Mouse (Mus musculus): ENCODE results near the gene Med20. TPM values are rescaled to one million over a fixed set of nuclear protein-coding genes. Genes with fewer than 3 reads are reported as not detected.

The Med20 gene
- polyA plus RNA-seq, 1 experiment, result 20.6 TPM

DNA sequence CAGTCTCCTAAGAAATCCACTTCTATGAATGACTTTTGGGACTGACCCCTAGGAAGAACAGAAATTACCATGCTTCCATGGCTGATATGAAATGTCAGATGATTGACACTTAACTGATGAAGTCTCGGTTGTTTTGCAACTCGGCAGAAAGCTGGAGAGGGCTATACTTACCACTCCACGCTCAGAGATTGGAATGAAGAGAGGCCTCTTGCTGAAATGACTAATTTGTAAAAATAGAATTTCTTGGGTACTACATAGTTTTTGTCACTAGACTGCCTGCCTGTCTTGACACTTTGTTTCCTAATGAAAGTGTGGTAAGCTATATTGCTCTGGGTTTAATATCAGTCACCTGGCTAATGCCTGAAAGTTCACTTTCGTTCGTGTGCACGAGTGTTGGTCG lies 53.1 kb downstream of the Med20 start:
- H3K27ac ChIP-seq (ENCODE audit: insufficient read depth, low read length), result no peak overlapping the region
- DNase-seq (ENCODE audit: low read depth in 1 of 2, low spot score in 2 of 2), result no peak
- no peak overlapping the region for H3K4me3 ChIP-seq (ENCODE audit: extremely low read depth, insufficient read depth, insufficient read length)
- no peaks in the 10 kb centered on the region for H3K27me3 ChIP-seq (ENCODE audit: control insufficient read depth, insufficient read depth, low read length)
- TF ChIP-seq CTCF (IDR thresholded peaks at IDR 0.05; ENCODE audit: extremely low read depth, insufficient read depth, insufficient read length, insufficient replicate concordance) (no peak), POLR2A (IDR thresholded peaks at IDR 0.05; ENCODE audit: low read depth, low read length) (no peak)
- no peaks in the 10 kb centered on the region for H3K4me1 ChIP-seq (ENCODE audit: control insufficient read depth, insufficient read depth, insufficient read length)
- WGBS, result 89% methylated on average over 7 of the region's 7 CpGs
- no peaks in the 10 kb centered on the region for H3K36me3 ChIP-seq (ENCODE audit: control insufficient read depth, insufficient read depth, low read length)

DNA sequence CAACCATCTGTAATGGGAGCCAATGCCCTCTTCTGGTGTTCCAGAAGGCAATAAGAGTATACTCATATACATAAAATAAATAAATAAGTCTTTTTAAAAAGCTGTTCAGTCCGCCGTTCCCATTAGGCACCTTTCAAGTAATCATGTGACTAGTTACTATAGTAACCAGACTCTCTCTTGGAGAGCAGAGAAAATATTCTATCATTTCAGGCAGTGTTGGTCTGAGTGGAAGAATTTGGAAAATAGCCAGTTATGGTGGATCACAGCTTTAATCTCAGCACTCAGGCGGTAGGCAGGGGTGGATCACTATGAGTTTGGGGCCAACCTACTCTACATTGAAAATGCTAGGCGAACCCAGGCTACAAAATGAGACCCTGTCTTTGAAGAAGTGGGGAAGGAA lies 57.8 kb downstream of the Med20 start:
- Histone ChIP-seq H3K36me3 (ENCODE audit: control insufficient read depth, insufficient read depth, low read length) (no peaks in the 10 kb centered on the region), H3K27me3 (ENCODE audit: control insufficient read depth, insufficient read depth, low read length) (no peaks in the 10 kb centered on the region; the same call in 1 of the 2 replicates), H3K4me1 (ENCODE audit: control insufficient read depth, insufficient read depth, insufficient read length) (peaks cover 3% of the 10 kb centered on the region; the same call in 1 of the 2 replicates), H3K4me3 (ENCODE audit: extremely low read depth, insufficient read depth, insufficient read length) (no peak overlapping the region), H3K27ac (ENCODE audit: insufficient read depth, low read length) (no peak overlapping the region)
- 90% methylated on average over 4 of the region's 4 CpGs for WGBS
- TF ChIP-seq CTCF (IDR thresholded peaks at IDR 0.05; ENCODE audit: extremely low read depth, insufficient read depth, insufficient read length, insufficient replicate concordance) (no peak), POLR2A (IDR thresholded peaks at IDR 0.05; ENCODE audit: low read depth, low read length) (no peak)
- DNase-seq (ENCODE audit: low read depth in 1 of 2, low spot score in 2 of 2), result no peak

DNA sequence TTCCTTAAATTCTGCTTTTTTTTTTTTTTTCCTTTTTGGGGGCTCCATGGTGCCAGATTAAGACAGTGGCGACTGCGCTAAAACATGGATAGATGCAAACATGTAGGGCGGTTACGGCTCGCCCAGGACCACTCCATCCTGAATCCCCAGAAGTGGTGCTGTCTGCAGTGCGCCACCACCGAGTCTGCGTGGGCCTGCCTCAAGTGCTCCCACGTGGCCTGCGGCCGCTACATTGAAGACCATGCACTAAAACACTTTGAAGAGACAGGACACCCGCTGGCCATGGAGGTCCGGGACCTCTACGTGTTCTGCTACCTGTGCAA lies 60.6 kb downstream of the Med20 start:
- Histone ChIP-seq H3K36me3 (ENCODE audit: control insufficient read depth, insufficient read depth, low read length) (no peaks in the 10 kb centered on the region; the same call in 1 of the 2 replicates), H3K27ac (ENCODE audit: insufficient read depth, low read length) (no peak overlapping the region), H3K4me1 (ENCODE audit: control insufficient read depth, insufficient read depth, insufficient read length) (peaks cover 3% of the 10 kb centered on the region; the same call in 1 of the 2 replicates), H3K4me3 (ENCODE audit: extremely low read depth, insufficient read depth, insufficient read length) (no peak overlapping the region), H3K27me3 (ENCODE audit: control insufficient read depth, insufficient read depth, low read length) (no peaks in the 10 kb centered on the region; the same call in 1 of the 2 replicates)
- TF ChIP-seq CTCF (IDR thresholded peaks at IDR 0.05; ENCODE audit: extremely low read depth, insufficient read depth, insufficient read length, insufficient replicate concordance) (no peak), POLR2A (IDR thresholded peaks at IDR 0.05; ENCODE audit: low read depth, low read length) (no peak)
- no peak for DNase-seq (ENCODE audit: low read depth in 1 of 2, low spot score in 2 of 2)
- 67% methylated on average over 14 of the region's 14 CpGs for WGBS

DNA sequence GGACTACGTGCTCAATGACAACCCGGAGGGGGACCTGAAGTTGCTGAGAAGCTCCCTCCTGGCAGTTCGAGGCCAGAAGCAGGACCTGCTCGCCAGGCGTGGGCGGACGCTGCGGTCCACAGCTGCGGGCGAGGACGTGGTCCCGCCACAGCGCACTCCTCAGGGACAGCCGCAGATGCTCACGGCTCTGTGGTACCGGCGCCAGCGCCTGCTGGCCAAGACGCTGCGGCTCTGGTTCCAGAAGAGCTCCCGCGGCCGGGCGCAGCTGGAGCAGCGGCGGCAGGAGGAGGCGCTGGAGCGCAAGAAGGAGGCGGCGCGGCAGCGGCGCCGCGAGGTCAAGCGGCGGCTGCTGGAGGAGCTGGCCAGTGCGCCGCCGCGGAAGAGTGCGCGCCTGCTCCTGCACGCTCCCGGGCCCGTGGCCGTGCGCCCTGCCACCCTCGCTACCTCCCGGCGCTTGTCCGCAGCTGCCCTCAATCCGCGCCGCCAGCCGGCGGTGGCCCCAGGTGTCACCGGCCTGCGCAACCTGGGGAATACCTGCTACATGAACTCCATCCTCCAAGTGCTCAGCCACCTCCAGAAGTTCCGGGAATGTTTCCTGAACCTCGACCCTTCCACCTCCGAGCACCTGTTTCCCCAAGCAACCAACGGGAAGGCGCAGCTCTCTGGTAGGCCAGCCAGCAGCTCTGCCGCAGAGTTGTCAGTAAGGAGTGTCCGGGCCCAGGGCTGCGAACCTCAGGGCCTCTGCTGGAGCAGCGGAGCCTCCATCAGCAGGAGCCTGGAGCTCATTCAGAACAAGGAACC lies 61.1 kb downstream of the Med20 start:
- TF ChIP-seq POLR2A (IDR thresholded peaks at IDR 0.05; ENCODE audit: low read depth, low read length), result no peak
- TF ChIP-seq CTCF (IDR thresholded peaks at IDR 0.05; ENCODE audit: extremely low read depth, insufficient read depth, insufficient read length, insufficient replicate concordance), result no peak
- Histone ChIP-seq H3K4me3 (ENCODE audit: extremely low read depth, insufficient read depth, insufficient read length) (peak overlapping the region; percentile 15; the same call in 1 of the 2 replicates), H3K27me3 (ENCODE audit: control insufficient read depth, insufficient read depth, low read length) (no peaks in the 10 kb centered on the region; the same call in 1 of the 2 replicates), H3K27ac (ENCODE audit: insufficient read depth, low read length) (no peak overlapping the region), H3K36me3 (ENCODE audit: control insufficient read depth, insufficient read depth, low read length) (no peaks in the 10 kb centered on the region; the same call in 1 of the 2 replicates), H3K4me1 (ENCODE audit: control insufficient read depth, insufficient read depth, insufficient read length) (peaks cover 3% of the 10 kb centered on the region; the same call in 1 of the 2 replicates)
- no peak for DNase-seq (ENCODE audit: low read depth in 1 of 2, low spot score in 2 of 2)
- WGBS, result 18% methylated on average over 68 of the region's 68 CpGs

Other genes with a start within 250 kb of the Med20 start
- gene Mrps10, start 242.7 kb upstream of the Med20 start, polyA plus RNA-seq (2012; rRNA removed), result 10.1 and 11.3 TPM in 2 replicates
- 1.7 and 2.2 TPM in 2 replicates for gene Guca1b, start 226.2 kb upstream of the Med20 start, polyA plus RNA-seq (2012; rRNA removed)
- gene Guca1a, start 211.0 kb upstream of the Med20 start, polyA plus RNA-seq (2012; rRNA removed), result 1.9 and 2.0 TPM in 2 replicates
- gene AI661453, start 175.0 kb upstream of the Med20 start, polyA plus RNA-seq (2012; rRNA removed), result 0.26 and 0.28 TPM in 2 replicates
- gene 1700001C19Rik, start 174.2 kb upstream of the Med20 start, polyA plus RNA-seq (2012; rRNA removed), result not detected in 2 replicates
- 26.5 and 29.7 TPM in 2 replicates for gene Taf8, start 109.3 kb upstream of the Med20 start, polyA plus RNA-seq (2012; rRNA removed)
- 171 and 240 TPM in 2 replicates for gene Ccnd3, start 106.5 kb upstream of the Med20 start, polyA plus RNA-seq (2012; rRNA removed)
- 5.8 and 7.5 TPM in 2 replicates for gene Bysl, start 90 bp upstream of the Med20 start, polyA plus RNA-seq (2012; rRNA removed)
- gene Gm20517, start within 50 bp of the Med20 start, polyA plus RNA-seq (2012; rRNA removed), result 0.39 and 1.2 TPM in 2 replicates
- 4.5 and 4.6 TPM in 2 replicates for gene Usp49, start 19.1 kb downstream of the Med20 start, polyA plus RNA-seq (2012; rRNA removed)
- gene Tomm6, start 76.8 kb downstream of the Med20 start, polyA plus RNA-seq (2012; rRNA removed), result 58.0 and 63.1 TPM in 2 replicates
- gene Frs3, start 77.4 kb downstream of the Med20 start, polyA plus RNA-seq (2012; rRNA removed), result 4.7 and 5.9 TPM in 2 replicates
- 0.26 and 0.50 TPM in 2 replicates for gene Gm21981, start 82.9 kb downstream of the Med20 start, polyA plus RNA-seq (2012; rRNA removed)
- 0.83 and 1.7 TPM in 2 replicates for gene Prickle4, start 83.2 kb downstream of the Med20 start, polyA plus RNA-seq (2012; rRNA removed)
- gene Pgc, start 115.3 kb downstream of the Med20 start, polyA plus RNA-seq (2012; rRNA removed), result 0.18 TPM in 1 of 2 replicates, not detected in the other
- 110 and 131 TPM in 2 replicates for gene Tfeb, start 125.4 kb downstream of the Med20 start, polyA plus RNA-seq (2012; rRNA removed)
- 7.1 and 8.8 TPM in 2 replicates for gene Mdfi, start 223.1 kb downstream of the Med20 start, polyA plus RNA-seq (2012; rRNA removed)

Measured in spleen, adult 2 months (tissue).